Mouse (Mus musculus): ENCODE results near the gene Gm20683. TPM values are rescaled to one million over a fixed set of nuclear protein-coding genes. Genes with fewer than 3 reads are reported as not detected.
A peak's percentile ranks its signal among the peaks of the same experiment; 100 is the strongest.

Gene Gm20683
- total RNA-seq, 2 experiments from 2014 or later = 9.3 to 13.1 TPM

DNA sequence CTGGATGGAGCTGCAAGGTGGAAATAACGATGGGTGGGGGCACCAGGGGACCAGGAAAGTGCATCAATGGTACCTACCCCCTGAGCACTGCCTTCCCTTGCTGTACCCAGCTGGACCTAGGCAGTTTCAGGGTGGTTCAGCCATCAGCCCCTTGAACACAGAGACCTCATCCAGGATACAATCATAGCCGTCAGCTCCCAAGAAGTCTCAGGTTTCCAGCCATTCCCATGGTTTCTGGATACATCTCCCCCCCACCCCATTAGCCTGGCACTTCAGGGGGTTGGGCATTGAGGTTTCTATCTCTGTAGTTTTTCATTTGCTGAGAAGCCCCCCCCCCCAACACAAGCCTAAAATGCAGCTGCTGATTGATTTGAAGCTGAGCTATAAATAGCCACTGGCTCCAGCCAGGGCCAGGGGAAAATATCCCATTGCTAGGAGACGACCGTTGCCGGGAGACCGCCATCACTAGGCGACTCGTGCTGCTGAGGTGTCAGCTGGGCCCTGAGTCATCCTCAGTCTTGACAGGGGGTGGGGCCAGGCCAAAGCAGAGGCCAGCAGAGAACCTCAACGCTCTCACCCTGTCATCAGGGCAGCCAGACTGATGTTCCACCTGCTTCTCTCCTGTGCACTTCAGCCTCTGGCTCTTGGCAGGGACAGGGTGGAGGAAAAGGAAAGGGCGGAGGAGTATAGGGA lies 38.6 kb downstream of the Gm20683 start:
- peak in 1 of 2 experiments; percentile 68 for DNase-seq (ENCODE audit: low spot score in 2 of 2)

DNA sequence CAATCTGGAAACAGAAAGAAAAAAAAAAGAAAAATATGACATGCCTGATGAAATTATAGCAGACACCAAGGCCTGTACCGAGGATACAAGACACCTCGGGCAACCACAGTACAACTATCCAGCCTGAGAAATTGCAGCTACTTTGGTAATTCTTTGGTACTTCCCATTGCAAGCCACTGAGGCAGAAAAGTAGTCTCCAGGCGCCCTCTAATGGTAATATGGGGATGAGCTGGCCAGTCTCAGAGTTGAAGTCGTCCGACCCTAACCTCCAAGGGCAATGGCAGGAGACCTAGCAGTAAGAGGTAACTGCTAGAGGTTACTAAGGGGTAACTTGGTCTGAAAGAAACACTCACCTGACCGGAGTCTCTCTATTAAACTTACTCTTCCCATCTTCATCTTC lies 40.5 kb downstream of the Gm20683 start:
- DNase-seq (ENCODE audit: low spot score in 2 of 2) = peak in 1 of 2 experiments; percentile 55

DNA sequence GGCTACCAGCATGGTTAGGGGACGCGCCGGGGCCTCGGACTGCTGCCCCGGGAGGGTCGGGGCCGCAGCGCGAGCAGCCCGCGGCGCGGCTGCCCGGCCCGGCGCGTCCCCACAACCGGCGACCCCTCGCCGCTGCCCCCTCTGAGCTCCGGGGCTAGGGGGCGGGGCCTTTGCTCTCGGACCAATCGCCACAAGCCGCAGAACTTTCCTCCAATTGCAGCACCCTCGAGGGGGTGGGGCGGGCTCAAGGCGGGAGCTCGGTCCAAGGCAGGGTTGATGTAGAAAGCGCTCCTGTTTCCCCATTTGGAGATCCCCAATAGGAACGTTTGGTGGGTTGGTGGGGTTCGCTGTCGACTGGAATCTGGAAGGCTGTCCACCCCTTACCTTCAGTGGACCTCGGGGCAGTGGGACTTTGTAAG lies 44.6 kb downstream of the Gm20683 start, which contains the start of gene Metrn:
Metrn (minus strand) TSS at position 186 of the 419 bp plus-strand sequence.
- peak; percentile 86 to 87 for DNase-seq (ENCODE audit: low spot score in 2 of 2)

DNA sequence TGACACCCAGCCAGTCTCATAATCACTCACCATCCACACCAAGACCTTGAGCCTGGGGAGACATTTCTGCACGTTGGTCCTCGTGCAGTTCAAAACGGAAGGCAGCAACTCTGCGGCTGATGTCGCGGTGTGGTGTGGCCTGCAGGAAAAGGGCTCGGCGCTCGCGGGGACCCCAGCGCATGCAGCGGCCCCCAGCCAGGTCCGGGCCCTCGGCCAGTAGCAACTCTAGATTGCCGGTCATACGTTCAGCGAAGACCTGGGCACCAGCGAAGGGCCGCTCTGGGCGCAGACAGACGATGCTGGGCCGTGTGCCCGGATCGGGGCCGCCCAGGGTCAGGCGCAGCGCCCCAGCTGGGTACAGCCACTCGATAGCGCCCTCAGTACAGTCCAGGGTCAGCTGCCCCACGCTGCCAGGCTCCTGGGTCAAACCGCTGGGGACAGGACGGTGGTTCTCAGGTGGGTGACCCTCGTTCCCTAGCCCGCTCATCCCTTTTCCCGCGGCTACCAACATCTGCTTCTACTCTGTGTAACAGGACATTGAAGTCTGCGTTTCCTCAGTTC lies 45.3 kb downstream of the Gm20683 start:
- DNase-seq (ENCODE audit: low spot score in 2 of 2) = peak in 1 of 2 experiments; percentile 38

DNA sequence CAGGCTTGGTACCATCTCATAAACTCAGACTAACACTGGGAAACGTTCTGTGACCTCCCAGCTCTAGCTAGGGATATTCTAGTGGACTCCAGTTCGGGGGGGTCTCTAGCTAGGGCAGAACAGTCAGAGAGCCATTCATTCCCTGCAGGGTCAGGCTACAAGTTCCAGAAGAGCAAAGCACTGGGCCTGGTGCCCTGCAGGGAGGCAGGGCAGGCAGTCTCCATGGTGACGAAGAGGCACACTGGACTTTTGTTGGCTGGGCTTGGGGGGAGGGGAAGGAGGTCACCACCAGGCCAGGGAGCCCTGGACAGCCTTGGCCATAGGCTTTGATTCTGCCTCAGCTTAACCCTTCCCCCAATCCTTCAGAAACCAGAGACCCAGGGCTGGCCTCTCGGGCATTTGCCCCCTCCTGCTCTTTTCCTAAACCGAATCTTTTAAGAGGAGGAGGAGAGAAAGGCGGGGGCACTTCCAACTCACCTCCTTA lies 45.9 kb downstream of the Gm20683 start, which contains the start of gene AC134908.4:
AC134908.4 (minus strand) TSS at position 51 of the 484 bp plus-strand sequence.
- DNase-seq (ENCODE audit: low spot score in 2 of 2) = no peak

DNA sequence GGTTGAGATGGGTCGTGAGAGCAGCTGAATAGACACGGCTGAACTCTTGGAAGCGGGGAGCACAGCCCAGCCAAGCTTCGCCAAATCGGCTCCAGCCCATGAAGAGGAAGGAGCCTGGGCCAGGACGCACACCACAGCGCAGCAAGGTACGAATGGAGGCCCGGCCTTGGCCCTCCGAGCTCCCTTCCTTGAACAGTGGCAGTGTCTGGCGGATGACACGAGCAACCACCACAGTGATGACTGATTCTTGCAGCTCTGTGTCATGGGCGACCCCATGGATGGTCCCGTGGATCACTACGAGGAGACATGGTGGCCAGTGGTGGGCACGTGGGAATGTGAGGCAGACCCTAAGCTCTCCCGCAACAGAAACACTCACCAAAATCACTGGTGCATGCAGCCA lies 46.6 kb downstream of the Gm20683 start:
- no peak for DNase-seq (ENCODE audit: low spot score in 2 of 2)

DNA sequence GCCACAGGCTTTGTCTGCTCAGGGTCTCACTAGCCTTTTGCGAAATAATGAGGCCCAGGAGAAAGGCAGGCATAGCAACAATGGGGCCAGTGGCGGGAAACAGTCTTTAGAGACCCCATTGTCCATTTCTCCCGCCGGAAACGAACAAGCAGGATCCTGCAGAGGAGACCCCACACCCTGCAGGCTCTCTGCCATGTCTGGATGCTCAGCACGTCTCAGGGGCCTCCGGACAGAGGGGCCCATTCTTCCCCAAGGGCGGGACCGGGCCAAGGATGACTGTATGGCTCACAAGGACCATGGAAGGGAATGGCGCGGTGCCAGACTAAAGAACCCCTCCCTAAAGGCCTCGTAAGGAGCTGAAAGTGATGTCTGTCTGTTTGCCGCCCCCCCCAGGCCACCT lies 47.4 kb downstream of the Gm20683 start:
- no peak for DNase-seq (ENCODE audit: low spot score in 2 of 2)

DNA sequence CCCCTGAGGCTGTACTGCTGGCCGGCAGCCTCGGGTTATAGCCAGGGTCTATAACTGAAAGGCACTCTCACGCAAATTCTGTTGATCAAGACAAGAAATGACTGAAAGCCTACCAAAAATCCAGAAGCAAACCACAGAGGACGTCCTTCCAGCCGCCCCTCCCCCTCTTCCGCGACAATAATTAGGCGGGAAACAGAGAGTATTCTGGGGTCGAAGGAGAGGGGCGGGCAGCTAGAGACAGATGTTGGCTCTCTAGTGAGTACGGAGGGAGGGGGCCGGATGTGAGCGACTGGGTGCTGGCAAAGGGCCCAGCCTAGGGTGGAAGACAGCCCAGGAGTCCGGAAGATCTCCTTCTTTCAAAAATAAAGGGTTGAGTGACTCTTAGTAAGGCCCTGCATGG lies 48.9 kb downstream of the Gm20683 start, which contains the start of gene Fam173a:
Fam173a (minus strand) TSS at position 287 of the 400 bp plus-strand sequence.
- peak; percentile 57 to 61 for DNase-seq (ENCODE audit: low spot score in 2 of 2)

DNA sequence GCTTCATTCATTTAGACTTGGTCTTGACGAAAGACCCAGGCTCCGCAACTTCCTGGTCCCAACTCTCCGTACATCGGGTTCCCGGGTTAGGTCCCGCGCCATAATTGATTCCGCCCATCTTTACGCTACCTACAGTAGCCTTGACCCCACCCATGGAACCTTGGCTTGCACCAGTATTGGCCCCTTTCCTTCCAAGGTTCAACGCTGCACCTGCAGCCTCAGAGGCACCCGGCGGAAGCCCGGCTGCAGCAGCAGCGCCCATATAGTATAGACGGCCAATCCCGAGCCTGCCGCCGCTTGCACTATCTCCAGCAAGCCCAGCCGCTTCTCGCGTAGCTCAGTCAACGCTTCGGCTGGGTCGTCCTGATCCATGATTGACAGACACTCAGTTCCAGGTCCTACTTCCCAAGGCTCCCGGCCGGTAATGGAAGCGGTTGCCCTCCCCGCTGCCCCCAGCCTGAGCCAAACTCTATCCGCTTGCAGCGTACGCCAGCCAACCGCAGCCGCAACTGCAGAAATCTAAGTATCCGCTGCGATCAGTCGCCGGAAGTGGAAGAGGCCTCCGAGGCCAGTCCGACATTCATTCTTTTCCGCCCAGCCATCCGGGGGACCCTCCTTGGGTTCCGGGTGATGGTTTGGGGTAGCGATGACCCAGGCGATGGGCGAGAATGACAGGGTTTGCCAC lies 49.6 kb downstream of the Gm20683 start:
- peak; percentile 81 to 85 for DNase-seq (ENCODE audit: low spot score in 2 of 2)

DNA sequence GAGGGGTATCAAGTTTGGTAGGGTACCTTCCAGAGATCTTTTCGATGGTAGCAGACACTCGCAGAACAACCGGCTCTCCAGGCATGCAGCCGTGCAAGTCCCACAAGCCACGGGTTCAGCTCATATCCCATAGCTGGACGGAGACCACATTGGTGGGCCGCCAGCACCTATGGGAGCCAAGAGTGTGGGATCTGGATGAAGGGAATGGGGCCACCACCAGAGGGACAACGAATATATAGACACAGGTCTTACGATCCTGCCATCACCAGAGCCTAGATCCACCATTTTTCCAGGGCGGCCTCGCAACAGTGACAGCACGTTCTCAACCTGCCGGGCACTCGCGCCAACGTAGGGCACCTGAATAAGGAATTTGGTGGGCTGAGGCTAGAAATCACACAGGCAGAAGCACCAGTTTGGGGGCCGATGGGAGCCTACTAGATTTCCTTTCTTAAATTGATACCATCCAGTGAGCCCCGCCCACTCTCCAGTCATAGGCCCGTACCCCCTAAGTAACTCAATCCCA lies 50.2 kb downstream of the Gm20683 start:
- no peak for DNase-seq (ENCODE audit: low spot score in 2 of 2)

DNA sequence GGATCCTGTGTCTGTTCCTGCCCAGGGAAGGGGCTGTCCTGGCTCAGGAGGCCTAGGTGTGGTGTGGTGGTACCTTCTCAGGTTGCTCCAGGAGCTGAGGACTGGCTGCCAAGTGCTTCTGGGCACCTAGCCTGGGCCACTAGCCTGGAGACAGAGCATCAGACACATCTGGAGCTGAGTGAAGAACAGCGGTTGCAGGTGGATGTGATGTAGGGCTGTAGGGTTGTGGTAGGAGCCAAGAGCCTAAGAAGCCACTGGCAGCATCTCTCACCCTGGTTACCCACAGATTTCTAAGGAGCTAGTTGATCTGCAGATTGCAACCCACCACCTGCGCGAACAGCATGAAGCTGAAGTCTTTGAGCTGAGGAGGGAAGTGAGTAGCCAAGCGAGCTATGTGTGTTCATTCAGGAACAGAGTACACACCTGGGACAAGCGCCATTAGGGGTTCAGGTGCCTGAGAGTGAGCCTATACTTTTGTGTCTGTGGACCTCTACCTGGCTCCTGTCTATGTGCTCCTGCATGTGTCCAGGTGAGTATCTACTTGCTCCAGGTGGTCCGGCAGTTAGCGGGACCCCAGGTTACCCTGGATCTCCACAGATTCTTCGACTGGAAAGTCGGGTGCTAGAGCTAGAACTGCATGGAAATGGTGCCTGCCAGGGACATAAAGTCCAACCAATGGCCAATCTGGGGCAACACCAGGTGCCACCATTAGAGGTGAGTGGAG lies 54.6 kb downstream of the Gm20683 start:
- DNase-seq (ENCODE audit: low spot score in 2 of 2) = no peak

DNA sequence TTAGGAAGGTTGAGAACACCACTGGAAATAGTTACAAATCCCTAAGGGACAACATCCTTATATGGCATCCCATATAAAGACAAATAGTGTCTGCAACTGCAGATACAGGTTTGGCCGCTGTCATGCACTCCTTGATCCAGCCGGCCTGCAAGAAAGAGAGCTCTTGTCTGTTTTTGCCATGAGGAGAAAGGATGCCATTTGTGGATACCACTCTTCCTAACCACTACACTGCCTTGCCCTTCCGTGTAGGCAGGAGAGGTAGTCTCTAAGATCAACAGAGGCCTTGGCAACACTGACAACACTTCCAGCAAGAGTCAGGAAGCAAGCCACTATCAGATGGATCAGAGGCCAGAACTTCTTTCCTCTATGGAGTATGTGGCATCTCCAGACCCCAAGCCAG lies 55.3 kb downstream of the Gm20683 start, which contains the start of gene Ccdc78:
Ccdc78 (plus strand) TSS at position 301 of the 400 bp plus-strand sequence.
- DNase-seq (ENCODE audit: low spot score in 2 of 2) = no peak

DNA sequence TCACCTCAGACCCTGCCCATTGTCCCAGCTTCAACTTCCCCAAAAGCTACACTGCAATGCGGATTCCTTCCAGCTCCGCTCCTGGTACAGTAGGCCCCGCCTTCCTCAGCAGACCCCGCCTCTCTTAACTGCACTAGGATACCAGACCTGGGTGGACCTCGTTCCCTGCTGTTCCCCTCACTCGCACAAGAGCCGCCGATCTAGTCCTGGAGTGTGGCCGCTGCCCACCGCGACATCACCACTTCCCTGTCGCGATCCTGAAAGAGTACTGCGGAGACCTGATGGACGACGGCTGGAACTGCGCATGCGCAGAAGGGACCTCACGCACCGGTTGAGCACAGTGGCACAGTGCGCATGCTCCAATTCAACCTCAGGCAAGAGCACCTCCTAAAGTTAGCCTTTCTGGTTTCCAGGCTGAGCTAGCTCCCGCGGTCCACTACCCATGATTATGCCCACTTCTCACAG lies 56.2 kb downstream of the Gm20683 start, which contains the start of gene Haghl:
Haghl (minus strand) TSS at position 393 of the 465 bp plus-strand sequence.
- peak; percentile 92 for DNase-seq (ENCODE audit: low spot score in 2 of 2)

Small RNA genes within 50 kb of the gene (microRNA-seq; reads per million reads assigned to microRNA genes)
- 1.9 to 2.4 reads per million in 2 experiments for gene Mir3082 (ENCODE audit: borderline number of aligned reads in 2 of 2)

Other genes starting within 250 kb of the Gm20683 start
- gene Gng13, start 124.6 kb downstream of the Gm20683 start, total RNA-seq (2021) = 1 to 10 TPM in 1 of 2 experiments, not detected in 1; 1.1 TPM
- gene Chtf18, start 114.3 kb downstream of the Gm20683 start, total RNA-seq (2021) = 1 to 10 TPM; 2.6 to 2.7 TPM
- gene Rpusd1, start 114.1 kb downstream of the Gm20683 start, total RNA-seq (2021) = 10 to 100 TPM; 10.2 to 12.8 TPM
- not detected for gene Mslnl, start 105.7 kb downstream of the Gm20683 start, total RNA-seq (2021)
- gene Msln, start 87.4 kb downstream of the Gm20683 start, total RNA-seq (2021) = 10 to 100 TPM in 1 of 2 experiments, 1 to 10 TPM in 1; 6.5 to 11.5 TPM
- gene Narfl, start 68.0 kb downstream of the Gm20683 start, total RNA-seq (2021) = 10 to 100 TPM; 35.8 to 37.1 TPM
- 10 to 100 TPM; 17.4 to 23.7 TPM for gene Haghl, start 56.1 kb downstream of the Gm20683 start, total RNA-seq (2021)
- gene Ccdc78, start 55.2 kb downstream of the Gm20683 start, total RNA-seq (2021) = not detected
- gene Fam173a, start 48.9 kb downstream of the Gm20683 start, total RNA-seq (2021) = 10 to 100 TPM; 78.0 to 89.1 TPM
- gene AC134908.4, start 46.1 kb downstream of the Gm20683 start, total RNA-seq (2021) = 1 to 10 TPM in 1 of 2 experiments, not detected in 1; 1.4 TPM
- 10 to 100 TPM; 23.7 to 25.7 TPM for gene Metrn, start 44.6 kb downstream of the Gm20683 start, total RNA-seq (2021)
- gene Fbxl16, start 32.7 kb downstream of the Gm20683 start, total RNA-seq (2021) = 10 to 100 TPM; 20.3 to 61.4 TPM
- 10 to 100 TPM; 15.7 to 20.2 TPM for gene Wdr24, start 18.1 kb downstream of the Gm20683 start, total RNA-seq (2021)
- 100 to 1,000 TPM in 1 of 2 experiments, 10 to 100 TPM in 1; 89.7 to 107 TPM for gene Jmjd8, start 12.9 kb downstream of the Gm20683 start, total RNA-seq (2021)
- 100 to 1,000 TPM; 142 to 175 TPM for gene Stub1, start 8.4 kb downstream of the Gm20683 start, total RNA-seq (2021)
- 10 to 100 TPM; 13.6 to 18.4 TPM for gene Rhbdl1, start 4.5 kb downstream of the Gm20683 start, total RNA-seq (2021)
- 100 to 1,000 TPM; 110 TPM for gene Rhot2, start 3.1 kb upstream of the Gm20683 start, total RNA-seq (2021)
- 10 to 100 TPM; 16.7 to 18.0 TPM for gene Wdr90, start 19.7 kb upstream of the Gm20683 start, total RNA-seq (2021)
- gene Mcrip2, start 27.0 kb upstream of the Gm20683 start, total RNA-seq (2021) = 100 to 1,000 TPM; 302 to 373 TPM
- gene Mettl26, start 33.3 kb upstream of the Gm20683 start, total RNA-seq (2021) = 100 to 1,000 TPM in 1 of 2 experiments, 10 to 100 TPM in 1; 97.4 to 106 TPM
- 1 to 10 TPM in 1 of 2 experiments, under 1 TPM in 1; 0.93 to 2.0 TPM for gene Wfikkn1, start 39.1 kb upstream of the Gm20683 start, total RNA-seq (2021)
- gene Rab40c, start 78.0 kb upstream of the Gm20683 start, total RNA-seq (2021) = 10 to 100 TPM; 20.6 to 32.6 TPM
- 100 to 1,000 TPM; 110 to 111 TPM for gene Pigq, start 103.2 kb upstream of the Gm20683 start, total RNA-seq (2021)
- gene Nhlrc4, start 103.2 kb upstream of the Gm20683 start, total RNA-seq (2021) = not detected
- not detected for gene A930017K11Rik, start 110.8 kb upstream of the Gm20683 start, total RNA-seq (2021)
- gene Capn15, start 144.0 kb upstream of the Gm20683 start, total RNA-seq (2021) = 10 to 100 TPM; 22.6 to 24.4 TPM
- 10 to 100 TPM; 22.6 to 24.6 TPM for gene Rab11fip3, start 227.8 kb upstream of the Gm20683 start, total RNA-seq (2021)
- 10 to 100 TPM; 23.8 to 25.0 TPM for gene Decr2, start 248.6 kb upstream of the Gm20683 start, total RNA-seq (2021)